Mouse (Mus musculus) c-Kit-negative CD71-positive TER-119-positive erythroid progenitor cells, embryonic 14.5 days (primary cell): ENCODE results near the gene Gm20696.

Experiments
- DNase-seq: peaks from one replicate; pipeline ENCODE4 v3.0.0-alpha.2; 2013; ENCODE audit warnings: low read depth, low spot score

Gene Gm20696

GRCm38 (mm10) chr6:99394801-99395200 is 271.8 kb downstream of the Gm20696 start:
- no peak for DNase-seq

GRCm38 (mm10) chr6:99392484-99392883 is 274.1 kb downstream of the Gm20696 start:
- DNase-seq, result no peak

DNA sequence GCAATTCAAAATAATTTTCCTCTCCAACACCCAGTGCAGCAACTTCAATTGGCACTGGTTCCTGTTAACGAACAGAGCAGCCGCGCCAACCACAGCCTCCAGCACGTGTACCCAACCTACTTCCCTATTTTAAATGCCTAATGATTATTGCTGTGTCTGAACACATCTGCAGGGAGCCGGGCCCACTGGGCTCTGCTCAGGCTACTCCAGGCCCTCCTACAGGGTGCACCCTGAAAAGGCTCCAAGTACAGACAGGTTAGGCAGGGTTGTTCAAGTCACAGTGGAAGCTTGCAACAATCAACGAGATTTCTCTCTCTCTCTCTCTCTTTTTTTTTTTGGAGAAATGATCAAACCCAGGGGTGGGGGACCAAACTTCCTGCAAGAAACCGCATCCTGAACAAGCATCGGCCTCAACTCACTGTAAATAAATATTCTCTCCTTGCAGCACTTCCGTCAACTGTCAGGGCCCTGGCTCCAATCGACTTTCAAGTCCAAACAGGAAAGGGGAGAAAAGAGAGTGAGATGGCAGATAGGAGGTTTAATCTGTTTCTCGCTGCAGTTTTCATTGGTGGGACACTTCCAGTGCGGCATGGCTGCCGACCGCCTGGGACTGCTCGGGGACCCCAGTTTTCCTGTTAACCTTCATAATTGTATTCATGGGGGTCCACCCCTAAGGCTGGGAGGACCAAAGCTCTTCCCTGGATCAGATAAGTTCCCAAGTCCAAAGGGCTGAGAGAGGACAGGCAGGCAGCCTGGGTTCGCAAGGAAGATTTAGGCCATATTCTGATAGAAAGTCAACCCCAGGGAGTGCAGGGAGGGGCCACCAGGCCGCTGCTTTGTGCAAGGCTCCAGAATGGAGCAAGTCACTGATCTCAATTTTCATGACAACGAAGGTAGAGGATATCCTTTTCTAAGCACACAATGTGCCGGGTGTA is 277.6 kb downstream of the Gm20696 start:
- DNase-seq, result no peak

GRCm38 (mm10) chr6:99388023-99388422 is 278.6 kb downstream of the Gm20696 start:
- DNase-seq, result no peak

DNA sequence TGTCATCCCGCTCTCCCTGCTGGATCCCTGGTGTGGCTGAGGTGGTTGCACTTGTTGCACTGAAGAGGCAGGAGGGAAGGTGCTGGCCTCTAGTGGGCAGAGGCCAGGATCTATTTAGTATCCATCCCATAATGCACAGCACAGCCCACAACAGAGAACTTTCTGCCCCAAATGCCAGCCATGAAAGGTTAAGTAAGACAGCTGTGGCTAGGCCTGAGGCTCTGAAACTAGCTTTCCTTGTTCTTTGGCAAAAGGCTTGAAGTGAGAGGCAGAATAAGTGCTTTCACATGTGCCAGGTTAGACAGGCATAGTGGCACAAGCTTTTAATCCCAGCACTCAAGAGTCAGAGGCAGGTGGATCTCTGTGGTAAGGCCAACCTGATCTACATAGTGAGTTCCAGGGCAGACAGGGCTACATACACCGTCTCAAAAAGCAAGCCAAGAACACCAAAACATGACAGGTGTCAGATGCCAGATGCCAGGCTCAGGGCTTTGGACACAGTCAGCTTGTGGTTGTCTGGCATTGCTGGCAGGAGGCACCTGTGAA is 281.5 kb downstream of the Gm20696 start:
- no peak for DNase-seq

DNA sequence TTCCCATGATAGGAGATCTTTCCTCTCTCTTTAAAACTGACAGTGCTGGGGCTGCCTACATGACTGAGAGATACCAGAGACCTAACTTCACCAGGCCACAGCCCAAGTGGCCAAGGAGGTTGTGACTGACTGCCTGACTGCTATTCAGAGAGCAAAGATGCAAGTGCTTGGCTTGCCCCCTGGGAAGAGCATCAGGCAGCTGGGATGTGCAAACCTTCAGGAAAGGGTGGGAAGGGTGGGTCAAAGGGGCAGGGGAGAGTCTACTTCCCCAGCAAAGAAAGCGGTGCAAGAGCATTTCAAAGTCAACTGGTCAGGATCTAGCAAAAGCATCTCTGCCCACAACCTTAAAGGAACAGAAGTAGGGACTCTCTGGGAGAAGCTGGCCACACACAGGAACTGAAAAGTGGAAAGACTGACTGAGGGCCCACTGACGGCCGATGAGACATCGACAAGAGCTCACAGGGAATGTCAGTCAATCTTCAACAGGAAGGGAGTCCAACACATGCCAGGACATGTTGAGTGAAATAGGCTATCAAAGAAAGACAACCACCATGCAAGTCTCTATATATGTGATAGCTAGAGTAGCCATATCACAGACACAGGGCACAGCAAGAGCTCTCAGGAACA is 282.6 kb downstream of the Gm20696 start:
- DNase-seq, result no peak

- DNase-seq, result no peak
Measured at GRCm38 (mm10) chr6:99380146-99380545, 286.5 kb downstream of the Gm20696 start.

DNA sequence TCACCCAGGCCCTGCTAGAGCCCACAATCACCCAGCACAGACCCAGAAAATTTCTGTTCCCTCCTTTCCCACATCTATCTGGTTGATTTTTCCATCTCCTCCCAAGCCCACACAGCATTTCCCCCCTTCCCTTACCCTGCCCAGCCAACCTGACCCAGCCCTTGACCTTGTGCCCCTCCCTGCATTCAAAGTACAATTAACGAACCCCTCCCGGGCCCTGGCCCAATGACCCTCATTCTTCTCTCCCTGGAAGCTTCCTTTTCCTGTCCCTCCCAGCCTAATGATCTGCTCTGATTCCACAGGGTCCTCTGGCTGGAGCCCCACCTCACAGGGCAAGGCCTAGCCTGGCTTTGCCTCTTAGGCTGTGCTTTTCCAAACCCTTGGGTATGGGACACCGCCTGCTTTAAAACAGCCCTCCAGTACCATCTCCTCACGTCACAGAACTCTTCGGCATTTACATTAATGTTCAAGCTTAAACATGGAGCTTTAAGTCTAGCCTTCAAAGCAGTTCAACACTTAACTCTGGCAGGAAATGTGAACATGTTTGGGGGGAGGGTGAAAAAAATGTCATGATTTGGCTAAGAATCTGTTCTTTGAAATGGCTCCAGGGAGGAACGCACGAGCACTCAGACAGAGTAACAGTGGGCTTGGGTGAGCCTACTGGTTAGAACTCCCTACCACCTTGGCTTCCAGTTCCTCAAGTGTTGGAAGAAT is 287.4 kb downstream of the Gm20696 start:
- no peak for DNase-seq

GRCm38 (mm10) chr6:99377716-99378115 is 288.9 kb downstream of the Gm20696 start:
- no peak for DNase-seq

GRCm38 (mm10) chr6:99377131-99377530 is 289.5 kb downstream of the Gm20696 start:
- no peak for DNase-seq

- no peak for DNase-seq
Measured at GRCm38 (mm10) chr6:99376721-99377120, 289.9 kb downstream of the Gm20696 start.

DNA sequence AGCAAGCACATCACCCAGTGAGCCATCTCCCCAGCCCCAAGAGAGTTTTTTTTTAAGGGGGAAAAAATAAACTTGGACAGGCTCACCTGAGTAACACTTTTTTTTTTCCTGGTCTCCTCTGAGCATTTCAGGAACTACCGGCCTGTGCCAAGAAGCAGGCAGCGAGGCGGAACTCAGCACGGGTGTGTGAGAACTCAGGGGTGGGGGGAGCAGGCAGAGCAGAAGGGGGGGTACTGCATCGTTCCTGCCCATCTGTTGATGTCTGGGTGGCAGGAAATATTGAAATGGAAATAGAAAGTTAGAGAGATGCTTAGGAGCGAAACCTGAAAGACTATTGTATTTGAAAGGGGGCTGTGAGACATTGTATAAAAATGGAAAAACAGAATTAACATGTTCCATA is 290.7 kb downstream of the Gm20696 start:
- DNase-seq, result no peak

DNA sequence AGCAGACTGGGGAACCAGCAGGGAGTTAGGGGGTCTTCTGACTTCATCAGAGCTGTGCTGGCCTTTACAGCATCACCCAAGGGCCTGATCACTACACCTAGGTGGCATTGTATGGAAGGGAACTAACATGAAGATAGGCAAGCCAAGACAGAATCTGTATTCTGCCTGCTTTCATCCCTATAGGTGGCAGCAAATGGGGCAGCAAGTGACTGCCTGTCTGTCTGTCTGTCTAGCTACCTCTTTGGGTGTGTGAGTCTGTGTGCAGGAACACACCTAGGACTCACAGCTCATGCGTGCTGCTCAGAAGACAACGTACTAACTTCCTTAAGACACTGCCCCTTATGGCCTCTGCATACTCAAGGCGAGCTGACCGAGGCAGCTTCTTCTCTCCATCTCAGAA is 291.2 kb downstream of the Gm20696 start:
- no peak for DNase-seq

DNA sequence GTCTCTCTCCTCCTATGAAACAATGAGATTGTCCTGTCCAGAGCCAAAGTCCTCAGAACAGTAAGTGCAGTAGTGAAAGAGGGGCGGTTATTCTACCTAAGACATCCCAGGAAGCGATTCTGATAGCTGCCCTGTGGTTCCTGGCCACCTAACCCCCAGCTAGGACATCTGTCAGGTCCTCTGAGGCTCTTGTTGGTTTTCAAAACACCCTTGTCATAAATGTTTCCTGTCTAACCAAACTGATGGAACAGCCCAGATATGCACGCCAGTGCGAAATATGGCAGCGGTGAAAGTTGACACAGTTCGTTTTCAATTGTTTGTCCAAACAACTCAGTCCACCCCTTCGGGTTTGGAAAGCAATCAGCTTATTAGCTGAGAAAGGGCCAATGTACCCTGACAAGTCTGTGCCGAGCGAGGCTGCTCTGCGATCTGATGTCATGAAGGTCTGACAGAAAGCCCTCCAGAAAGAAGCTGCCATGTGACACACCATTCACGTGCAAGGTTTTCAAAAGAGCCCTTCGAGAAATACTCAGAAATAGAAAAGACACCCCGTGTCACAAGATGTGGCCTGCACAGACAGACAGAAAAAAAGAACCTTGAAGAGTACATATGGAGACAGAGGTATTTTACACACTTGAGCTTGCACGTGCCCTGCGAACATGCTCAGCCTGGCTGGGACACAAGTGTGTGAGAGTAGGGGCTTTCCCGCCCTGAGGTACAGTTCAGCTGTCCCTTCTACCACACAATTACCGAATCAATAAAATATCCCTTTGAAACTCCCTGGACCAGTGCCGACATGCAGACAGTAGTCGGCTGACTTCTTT is 291.9 kb downstream of the Gm20696 start:
- no peak for DNase-seq

GRCm38 (mm10) chr6:99372427-99372826 is 294.2 kb downstream of the Gm20696 start:
- DNase-seq, result no peak

- DNase-seq, result no peak
Measured at GRCm38 (mm10) chr6:99372016-99372415, 294.6 kb downstream of the Gm20696 start.

DNA sequence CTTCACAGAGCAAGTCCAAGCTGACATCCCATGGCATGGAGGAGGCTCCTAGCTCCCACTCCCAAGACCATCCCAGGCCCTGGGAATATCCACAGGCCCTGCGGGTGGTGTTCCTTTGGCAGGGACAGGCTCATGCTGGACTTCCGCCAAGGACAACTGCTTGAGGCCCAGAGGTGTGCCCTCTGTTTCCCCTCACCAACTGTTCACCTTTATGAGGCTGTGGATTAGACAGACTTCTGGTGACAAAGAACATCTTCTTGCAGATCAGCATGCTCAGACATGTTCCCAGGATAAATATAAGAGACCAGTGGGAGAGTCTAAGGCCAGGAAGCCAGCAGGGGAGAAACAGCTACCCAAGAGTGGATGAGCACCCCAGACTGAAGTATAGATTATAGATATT is 296.7 kb downstream of the Gm20696 start:
- no peak for DNase-seq

- DNase-seq, result no peak
Measured at GRCm38 (mm10) chr6:99369156-99369555, 297.4 kb downstream of the Gm20696 start.

DNA sequence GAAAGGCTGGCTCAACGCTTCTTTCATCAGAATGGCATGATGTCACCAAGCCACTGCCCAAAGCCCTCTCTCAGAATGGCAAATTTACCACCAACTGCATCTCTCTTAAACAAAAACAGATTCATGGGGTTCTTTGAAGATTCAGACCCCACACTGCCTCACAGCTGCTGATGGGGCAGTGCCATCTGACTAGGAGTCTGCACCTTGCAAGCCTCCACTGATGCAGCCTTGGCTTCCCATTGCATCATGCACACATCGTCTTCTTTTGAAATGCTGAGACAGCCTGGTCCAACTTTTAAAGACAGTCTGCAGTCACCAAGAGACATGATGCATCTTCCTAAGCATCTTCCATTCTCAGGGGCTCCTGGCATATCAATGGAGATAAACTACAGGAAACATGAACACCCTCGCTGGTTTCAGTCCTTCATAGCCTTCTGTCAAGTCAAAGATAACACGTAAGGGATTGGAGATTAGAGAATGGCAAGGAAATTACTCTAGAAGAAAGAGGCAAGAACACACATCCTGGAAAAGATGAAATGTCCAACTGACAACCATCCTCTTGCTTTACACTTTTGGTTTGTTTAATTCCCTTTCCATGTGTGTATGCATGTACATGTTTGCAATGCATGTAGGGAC is 298.4 kb downstream of the Gm20696 start:
- DNase-seq, result no peak

- DNase-seq, result no peak
Measured at GRCm38 (mm10) chr6:99364545-99364944, 302.1 kb downstream of the Gm20696 start.

DNA sequence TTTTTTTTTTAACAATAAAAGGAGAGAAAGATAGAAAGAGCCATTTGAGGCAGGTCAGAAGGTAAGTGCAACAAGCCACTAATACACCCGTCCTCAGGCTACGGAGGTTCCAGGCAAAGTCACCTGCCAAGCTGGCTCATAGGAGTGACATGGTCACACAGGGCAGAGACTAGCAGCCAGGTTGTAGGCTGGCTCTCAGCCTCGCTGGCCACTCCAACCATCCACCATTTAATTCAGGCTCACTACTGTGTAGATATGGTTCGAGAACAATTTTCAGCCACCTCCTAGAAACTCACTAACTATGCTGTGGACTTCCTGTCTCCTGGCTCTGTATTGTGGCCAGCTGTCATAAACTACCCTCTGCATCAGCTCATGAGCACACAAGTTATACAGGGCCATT is 306.0 kb downstream of the Gm20696 start:
- no peak for DNase-seq
